Mouse (Mus musculus) CH12F3 (cell line): ENCODE results near the gene Trim16.

Source experiments
- in situ Hi-C: fragments of 300-500 bp; cut with MboI; formaldehyde crosslinking; loops from 2 replicates; pipeline ENCODE4 v1.14.3; 2020; ENCODE audit warnings: low sequenced_read_pairs

The Trim16 gene

DNA sequence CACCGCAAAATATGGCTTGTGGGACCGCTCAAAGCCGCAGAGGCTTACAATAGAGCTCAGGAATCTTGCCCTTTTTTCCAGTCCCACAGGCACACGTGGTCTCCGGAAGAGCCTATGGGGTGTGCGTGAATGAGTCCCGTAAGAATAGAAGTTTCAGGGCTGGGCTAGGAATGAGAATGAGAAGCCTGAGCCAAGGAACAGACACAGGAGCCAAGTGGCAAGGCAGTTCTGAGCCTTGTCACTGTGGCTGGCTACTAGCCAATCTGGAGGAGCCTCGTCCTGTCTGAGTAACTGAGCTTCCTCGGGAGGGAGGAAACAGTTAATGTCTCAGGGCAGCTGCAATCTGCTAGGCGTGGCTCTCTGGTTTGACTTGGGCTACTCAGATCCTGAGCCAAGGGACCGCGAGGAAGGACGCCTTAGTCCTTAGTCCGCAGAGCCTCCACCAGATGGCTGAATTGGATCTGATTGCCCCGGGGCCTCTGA is at the start of gene Trim16:
Gene Trim16 (plus strand): TSS at position 173 of the 483 bp plus-strand sequence.
- in situ Hi-C loops, result no loop called here

DNA sequence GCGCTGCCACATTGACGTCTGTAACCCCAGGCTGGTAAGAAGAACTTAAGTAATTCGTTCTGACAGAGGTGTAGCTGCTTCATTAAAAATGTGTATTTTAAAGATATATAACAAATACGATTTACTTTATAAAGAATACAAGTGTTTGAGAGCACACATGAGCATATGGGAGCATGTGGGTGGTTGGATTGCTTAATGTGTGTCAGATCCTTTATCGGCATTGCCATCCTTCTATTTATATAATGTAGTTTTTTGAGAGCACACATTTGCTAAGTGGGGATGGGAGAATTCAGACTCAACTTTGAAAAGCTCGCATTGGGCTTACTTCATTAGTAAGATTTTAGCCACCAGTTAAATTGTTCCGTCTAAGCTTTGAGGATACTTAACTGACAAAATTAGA is 43.5 kb upstream of the Trim16 start:
- in situ Hi-C loops, result no loop called here

DNA sequence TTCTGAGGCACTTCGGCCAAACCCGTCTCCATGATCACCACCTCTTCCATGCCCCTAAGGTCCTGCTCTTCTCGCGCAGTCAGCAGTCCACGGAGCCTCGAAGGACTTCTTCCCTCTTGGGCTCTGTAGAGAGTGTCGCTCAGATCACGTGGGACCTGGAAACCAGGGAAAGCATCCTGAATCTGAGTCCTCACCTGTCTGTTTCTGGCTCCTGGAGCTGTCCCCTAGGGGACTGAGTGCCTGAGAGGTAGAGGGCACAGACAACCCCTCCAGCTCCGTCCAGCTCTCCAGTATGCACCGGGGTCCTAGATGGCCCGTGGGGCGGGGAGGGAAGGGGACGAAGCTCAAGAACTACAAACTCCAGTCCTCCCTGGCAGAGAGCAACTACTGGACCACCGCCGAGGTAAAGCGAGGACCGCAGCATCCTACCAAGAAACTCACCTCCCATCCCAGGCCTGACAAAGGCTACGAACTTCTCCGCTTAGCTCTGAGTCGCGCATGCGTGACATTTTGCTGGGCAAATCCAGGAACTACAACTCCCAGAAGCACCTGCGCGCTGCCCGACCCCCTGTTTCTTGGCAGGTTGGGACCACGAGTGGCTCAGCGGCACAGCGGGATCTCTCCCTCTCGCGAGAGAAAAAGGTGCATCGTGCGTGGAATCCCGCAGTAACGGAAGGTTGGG is 31.0 kb upstream of the Trim16 start, which contains the start of gene Zfp286:
Gene Zfp286 (minus strand): TSS at position 528 of the 682 bp plus-strand sequence.
- in situ Hi-C loops, result no loop called here

DNA sequence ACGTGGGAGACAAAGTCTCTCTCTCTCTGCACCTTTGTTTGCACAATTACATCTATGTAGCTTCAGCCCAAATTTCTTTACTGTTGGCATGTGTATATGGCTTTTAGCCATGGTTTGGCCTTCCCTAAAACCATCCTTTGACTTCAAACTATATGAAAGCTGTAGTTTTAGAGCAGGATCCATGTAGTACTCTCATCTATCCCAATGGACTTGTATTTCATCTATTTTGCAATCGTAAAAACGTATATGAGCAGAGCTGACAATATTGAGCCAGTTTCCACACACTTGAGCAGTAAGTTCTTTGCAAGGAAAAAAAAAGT is 30.5 kb upstream of the Trim16 start:
- in situ Hi-C loops, result no loop called here

DNA sequence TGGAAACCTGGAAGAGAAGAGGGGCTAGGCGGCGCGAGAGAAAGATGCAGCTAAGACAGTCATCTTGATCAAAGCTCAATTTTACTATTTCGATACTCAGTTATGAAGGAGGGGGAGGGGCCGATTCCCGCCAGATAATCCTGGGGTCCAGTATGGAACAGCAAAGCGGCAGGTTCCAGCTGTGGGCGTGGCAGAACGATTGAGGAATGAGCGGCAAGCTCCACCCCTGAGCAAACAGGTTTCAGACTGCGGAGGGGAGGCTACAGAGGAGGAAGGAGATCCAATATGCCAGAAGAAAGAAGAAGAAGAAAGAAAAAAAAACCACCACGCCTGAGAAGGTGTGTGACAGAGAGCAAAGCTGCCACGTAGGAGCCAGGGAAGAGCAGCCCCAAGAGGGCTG is 15.9 kb upstream of the Trim16 start:
- in situ Hi-C loops, result no loop called here

DNA sequence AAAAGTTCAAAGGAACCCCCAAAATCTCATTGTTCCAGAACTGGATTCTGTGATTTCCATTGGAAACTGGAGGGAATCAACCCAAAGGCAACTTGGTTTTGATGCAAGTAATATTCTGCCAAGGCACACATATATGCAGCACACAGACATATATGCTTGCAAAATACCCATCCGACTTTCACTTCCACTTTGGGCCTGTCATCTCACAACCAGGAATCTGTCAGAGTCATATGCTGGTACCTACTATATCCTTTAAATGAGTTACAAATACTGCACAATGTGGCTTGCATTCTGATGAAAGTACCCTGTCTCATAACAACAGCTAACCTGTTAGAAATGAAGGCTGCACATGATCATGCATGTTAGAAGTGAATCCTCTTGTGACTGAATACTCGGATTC is 12.1 kb upstream of the Trim16 start:
- in situ Hi-C loops, result no loop called here

DNA sequence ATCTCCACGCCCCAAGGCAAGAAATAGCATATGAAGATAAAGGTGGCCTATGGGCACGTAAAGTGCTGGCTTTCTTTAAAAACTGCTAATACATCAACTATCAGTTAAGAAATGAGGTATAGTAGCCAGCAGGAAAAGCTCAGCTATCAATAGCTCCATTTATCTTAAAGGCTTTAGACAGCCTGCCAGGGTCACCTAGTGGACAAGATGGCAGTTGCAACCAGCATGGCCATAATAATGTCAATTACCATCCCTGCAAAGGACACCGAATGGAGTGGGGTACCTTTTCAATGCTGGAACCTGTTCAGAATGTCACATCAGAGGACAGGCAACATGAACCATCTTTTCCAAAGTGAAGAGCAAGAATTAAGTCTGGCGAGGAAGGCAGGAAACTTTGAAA is 10.8 kb upstream of the Trim16 start:
- in situ Hi-C loops, result no loop called here

DNA sequence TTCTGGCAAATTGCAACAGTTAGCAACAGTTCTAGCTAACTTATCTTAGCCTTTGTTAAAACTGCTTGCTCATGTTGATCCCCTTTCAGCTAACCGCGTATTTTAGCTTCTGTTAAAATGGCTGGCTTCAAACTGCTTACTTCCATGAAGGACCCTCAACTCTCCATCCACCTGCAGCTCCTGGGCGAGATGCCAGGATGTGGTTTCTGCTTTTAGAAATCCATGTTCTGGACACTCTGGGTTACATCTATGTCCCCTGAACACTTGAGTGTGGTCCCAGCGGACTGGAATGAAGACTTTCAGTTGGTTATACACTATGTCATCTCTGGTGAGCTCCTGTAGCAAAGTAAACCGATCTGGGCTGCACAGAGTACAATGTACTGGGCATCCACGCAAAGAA is 7.8 kb upstream of the Trim16 start:
- in situ Hi-C loops, result no loop called here

DNA sequence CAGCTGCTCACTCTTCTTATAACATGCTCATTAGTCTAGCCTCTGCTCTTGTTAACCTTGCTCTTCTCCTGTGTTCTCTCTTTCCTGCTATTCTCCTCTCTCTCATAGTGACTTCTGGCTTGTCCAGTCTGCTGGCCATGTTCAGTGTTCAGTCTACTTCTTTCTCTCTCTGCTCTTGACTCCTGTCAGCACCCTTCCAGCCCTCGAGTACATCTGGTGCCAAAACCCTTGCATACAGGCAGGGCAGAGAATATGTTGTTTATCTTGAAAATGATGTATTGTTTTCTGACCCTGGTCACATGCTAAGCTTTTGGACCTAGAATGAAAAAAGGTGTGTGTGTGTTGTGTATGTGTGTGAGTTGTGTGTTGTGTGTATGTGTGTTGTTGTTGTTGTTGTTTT is 6.5 kb upstream of the Trim16 start:
- in situ Hi-C loops, result no loop called here

DNA sequence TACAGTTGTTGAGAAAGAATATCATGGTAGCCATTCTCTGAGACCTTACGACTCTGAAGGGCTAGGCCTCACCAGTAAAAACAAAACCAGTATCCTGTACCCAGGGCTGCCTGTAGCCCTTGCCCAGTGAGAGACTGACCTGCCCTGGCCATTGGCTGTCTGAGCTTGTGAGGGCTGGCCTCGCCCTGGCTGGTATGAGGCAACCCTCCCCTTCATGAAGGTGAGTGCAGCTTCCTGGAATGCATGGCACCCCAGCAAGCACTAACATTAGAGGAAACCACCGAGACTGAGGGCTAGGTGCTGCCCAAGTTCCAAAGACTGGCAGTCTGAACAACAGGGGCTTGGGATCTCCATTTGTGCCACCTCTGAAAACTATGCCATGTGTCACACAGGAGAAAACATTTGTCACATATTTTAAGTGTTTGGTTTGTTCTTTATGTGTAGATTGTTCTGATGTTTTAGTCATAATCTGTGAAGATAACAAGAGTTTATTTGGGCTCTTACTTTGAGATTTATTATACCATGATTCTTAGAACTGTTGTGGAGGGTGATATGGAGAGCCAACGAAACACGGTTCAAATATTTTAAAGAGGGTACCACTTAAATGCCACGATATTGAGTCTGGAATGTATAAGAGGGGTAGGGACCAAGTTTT is 5.9 kb upstream of the Trim16 start:
- in situ Hi-C loops, result no loop called here

DNA sequence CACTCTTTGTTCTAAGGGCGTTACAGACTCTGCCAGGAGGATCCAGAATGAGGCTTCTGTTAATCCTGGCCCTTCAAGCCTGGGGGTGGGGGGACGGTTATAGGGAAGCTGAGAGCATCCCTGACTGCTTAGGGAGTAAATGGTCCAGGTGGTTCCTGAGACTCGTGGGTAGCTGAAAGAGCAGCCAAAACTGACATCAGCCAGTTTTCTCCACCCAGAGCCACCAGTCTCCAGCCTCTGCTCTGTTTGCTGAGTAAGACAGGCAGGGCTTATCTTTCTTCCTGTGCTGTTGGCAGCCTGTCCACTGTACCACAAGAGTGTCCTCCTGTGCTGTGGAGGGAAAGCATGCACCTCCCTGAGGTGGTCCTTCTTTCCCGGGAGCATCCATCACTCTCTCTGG is 5.4 kb upstream of the Trim16 start:
- in situ Hi-C loops, result no loop called here

DNA sequence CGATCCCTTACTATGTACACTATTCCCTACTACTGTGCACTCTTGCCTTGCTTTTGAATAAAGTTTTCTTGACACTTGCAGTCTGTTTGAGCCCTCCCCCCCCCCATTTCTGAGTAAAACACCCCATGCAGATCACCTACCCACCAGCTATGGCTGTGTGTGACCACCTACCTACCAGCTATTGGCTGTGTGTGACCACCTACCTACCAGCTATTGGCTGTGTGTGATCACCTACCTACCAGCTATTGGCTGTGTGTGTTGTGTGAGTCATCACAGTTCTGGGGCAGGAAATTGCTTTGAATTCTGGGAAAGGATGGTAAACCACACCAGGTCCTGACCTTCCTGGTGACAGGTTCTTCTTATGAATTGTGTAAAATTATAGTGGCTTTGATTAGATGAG is 4.6 kb upstream of the Trim16 start:
- in situ Hi-C loops, result no loop called here

DNA sequence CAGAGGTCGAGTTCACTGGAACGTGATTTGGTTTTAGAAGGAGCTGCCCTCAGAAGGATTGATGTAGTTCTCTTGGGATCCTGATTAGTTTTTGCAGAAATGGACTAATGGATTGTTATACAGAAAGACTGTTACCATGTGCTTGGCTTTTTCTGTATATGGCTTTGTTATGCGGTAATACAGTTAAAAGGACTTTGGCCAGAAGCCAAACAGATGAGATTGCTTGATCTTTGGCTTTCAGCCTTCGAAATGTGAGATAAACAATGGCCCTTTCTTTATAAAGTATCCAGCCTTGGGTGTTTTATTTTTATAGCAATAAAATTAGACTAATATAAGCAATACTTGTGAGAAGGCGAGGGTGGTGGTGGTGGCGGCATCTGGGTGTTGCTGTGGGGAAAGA is 3.4 kb upstream of the Trim16 start:
- in situ Hi-C loops, result no loop called here

DNA sequence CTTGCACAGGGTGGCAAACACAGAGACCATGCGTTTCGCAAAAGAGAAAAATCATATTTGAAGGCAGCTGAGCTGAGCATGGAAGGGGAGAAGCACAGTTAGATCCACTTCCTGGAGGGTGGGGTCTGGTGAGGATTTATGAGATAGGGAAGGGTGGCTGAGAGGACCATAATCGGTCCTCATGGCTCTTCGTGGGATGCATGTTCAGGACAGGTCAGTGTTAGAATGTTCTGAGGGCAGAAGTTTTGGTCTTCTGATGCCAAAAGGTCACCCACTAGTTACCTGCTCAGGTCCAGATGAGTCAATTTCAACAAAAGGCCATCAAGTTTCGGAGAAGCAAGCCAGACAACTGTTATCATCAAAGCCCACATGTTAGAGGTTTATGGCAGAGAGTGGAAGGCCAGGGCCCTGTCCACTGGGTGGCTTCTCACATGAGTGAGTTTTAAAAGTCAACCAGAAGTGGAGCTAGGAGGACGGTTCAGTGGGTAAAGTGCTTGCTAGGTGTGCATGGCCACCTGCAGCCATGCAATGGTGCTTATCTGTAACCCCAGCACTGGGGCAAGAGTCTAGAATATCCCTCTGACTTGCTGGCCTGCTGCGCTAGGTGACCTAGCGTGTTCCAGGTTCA is 858 bp upstream of the Trim16 start:
- in situ Hi-C loops, result no loop called here

DNA sequence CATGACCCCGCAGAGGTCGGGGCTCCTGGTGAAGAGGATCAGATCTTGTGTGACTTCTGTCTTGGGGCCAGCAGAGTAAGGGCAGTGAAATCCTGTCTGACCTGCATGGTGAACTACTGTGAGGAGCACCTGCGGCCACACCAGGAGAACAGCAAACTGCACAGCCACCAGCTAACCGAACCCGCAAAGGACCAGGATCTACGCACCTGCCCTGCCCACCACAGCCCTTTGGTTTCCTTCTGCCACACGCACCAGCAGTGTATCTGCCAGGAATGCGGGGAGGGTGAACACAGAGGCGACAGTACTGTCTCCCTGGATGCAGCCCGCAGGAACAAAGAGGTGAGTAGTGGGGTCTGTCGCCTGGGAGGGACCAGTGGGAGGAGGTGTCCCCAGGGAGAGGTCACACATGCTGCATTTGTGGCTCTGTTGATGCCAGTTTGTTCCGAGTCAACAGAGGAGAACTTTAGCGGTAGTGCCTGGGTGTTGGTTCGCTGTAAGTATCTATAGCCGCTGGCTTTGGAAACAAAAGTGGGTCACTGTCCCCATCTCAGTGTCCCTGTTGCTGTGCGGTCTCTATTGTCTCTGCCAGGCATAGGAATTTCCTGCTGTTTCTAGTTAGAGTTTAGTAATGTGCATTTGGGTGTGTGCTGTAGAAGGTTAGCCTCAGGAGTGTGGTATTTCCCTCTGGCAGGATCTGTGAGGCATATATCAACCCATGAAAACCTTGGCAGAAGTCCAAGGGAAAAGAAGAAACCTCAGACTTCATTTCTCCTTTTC is 818 bp downstream of the Trim16 start:
- in situ Hi-C loops, result no loop called here

DNA sequence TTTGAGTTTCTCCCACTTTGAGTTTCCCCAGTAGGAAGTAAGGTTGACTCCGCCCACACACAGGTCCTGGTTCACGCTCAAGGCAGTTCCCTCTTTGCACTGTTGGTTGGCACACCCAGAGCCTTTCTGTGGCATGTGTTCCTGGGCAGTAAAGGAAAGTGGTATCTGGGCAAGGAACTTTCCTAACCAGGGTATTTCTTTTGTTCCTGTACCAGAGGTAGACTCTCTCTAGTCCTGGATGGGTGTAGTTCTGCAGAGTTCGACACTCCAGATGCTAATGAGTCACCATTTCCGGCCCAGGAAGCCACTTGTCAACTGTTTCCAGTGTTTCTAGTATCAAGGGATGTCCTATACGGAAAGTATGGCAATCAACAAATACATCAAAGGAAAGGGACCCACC is 1.9 kb downstream of the Trim16 start:
- in situ Hi-C loops, result no loop called here

DNA sequence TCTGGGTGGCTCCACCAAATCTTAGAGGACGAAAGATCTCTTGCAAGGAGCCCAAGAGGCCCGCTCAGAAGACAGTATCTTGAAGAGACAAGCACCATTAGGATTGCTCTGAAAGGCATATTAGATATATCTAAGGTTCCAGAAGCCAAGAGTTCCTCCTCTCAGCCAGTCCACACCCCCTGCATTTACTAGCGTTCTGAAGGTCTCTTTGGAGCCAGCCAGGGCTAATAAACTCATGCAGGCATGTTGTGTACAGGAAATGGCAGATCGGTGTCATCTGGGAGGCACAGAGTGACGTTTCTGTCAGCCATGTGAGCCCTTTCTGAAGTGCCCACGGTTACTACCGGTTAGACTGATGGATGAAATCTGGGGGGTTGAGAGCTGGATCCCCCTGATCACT is 4.2 kb downstream of the Trim16 start:
- in situ Hi-C loops, result no loop called here

DNA sequence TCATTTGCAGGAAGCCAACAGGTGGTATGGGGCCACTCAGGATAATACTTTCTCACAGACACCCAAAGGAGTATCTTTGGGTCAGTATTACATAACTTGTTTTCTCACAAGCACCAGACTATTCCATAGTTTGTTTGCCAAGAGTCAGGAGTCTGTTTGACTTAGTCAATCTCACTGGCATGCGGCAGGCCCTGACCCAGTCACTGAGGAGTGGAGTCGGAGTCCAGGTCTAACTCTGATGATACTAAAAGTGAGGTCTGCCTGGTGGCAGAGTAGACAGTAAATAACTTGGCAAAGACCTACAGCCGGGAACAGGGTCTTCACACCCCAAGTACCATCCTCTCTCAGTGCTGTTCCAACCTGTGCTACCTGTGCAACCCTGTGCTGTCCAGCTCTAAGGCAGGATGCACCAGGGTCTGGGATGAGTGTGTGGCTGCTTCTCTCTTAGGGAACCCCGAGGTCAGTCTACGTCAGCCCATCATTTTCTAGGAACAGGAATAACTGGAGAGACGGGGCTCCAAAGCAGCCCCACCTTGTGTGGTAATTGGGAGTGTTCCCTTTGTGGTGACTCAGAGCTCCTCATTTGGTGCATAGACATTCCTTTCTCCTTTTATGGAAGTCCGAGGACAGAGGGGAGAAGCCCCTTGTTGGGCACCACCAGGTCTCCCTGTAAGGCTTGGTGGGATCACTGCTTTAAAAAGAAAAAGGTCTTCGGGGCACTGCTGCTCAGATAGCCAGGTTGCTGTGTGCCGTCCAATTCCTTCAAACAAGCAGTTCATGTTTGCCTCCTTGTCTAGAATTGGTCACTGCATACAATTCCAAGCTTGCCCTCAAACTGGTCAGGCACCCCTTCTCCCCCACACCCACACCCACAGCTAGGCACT is 5.4 kb downstream of the Trim16 start:
- in situ Hi-C loops, result no loop called here

DNA sequence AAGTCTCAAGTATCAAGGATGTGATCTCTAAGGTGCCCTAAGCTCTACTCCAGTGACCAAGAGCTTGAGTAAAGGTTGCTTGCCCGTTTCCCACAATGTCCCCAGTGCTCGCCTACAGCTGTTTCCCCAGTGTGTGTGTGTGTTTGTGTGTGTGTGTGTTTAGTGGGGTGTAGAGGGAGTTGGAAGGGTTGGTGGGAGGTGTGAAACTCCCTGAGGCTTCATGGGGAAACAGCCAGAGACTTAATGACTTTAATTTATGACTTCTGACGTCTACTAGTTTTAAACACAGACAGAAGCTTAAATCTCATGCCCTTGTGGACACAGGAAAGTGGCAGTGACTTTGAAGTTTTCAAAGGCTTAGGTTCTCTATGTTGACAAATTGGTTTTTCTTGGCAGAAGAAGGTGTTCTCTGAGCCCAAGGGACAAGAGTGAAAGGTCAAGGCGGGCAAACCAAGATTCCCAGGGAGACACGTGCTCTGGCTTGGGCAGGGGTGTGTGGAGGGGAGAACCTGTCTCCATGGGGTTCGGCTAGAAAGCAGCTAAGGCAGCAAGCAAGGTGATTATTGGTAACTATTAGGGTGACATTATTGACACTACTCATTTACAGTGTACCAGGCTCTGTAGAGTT is 6.2 kb downstream of the Trim16 start:
- in situ Hi-C loops, result no loop called here

DNA sequence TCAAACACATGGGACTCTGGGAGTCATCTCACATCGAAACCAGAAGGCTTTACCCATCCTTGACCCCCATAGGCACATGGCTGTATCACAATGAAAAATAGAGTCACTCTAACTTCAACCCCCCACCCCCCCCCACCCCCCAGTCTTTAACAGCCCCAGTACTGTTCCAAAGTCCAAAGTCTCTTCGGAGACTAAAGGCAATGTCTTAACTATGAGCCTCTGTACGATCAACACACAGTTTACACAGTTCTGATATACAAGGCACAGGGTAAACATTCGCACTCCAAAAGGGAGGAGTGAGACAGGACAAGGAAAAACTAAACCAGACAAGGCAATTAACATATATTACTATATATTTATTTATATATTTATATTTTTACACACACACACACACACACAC is 7.1 kb downstream of the Trim16 start:
- in situ Hi-C loops, result no loop called here
